Mouse (Mus musculus): ENCODE data around the gene Derl3.
"Not testable (repeated sequence)": the region's sequence is repeated elsewhere in the genome, so short reads cannot be mapped to it uniquely, and the experiment has no call there.

Gene Derl3

GRCm38 (mm10) chr10:75872915-75873542 is 20.2 kb upstream of the Derl3 start:
- peak; percentile 63 for DNase-seq (ENCODE audit: low spot score)

DNA sequence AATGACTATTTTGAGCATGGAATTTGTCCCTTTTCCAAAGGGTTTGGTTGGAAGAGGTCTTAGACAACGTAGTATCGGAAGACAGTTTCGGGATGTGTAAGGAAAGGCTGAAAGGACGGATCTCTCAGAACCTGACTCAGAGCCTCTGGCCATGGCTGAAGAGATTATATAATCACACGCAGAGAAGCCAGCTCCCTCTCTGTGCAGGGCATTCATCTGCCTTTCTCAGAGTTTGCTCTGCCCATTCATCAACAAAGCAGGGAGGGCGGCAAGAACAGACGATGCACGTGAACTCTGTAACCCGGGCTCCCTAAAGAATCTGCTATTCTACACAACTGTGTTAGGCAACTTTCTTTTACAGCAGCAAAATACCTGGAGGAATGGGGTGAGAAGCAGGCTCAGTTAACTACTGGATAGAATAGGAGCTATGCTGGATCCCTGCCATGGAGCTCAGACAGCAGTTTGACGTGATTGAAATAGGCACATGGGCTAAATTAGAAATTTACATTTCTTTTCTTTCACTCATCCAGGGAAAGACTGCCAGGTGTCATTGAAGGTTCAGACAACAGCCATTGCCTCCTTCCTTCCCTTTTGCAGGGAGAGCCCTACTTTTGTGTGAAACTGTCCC is 19.6 kb upstream of the Derl3 start:
- no peak for DNase-seq (ENCODE audit: low spot score)

DNA sequence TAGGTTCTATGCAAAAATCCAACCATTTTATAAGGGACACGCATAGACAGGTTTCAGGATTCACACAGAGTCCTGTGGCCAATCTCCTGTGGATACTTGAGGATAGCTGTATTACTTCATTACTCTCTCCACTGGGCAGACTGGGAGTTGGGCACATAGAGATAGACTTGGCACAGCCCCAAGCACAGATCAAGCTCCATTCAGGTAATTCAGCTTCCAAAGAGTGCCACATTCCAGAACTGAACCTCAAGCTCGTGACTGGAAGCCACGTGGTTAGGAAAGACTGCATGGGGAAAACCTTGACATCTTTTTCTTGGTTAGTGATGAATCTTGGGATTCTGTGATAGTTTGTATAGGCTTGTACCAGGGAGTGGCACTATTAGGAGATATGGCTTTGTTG is 14.4 kb upstream of the Derl3 start:
- no peak for DNase-seq (ENCODE audit: low spot score)

- no peak for DNase-seq (ENCODE audit: low spot score)
Observed at GRCm38 (mm10) chr10:75880351-75880750, 12.9 kb upstream of the Derl3 start.

- no peak for DNase-seq (ENCODE audit: low spot score)
Observed at GRCm38 (mm10) chr10:75880771-75881577, 12.2 kb upstream of the Derl3 start.

DNA sequence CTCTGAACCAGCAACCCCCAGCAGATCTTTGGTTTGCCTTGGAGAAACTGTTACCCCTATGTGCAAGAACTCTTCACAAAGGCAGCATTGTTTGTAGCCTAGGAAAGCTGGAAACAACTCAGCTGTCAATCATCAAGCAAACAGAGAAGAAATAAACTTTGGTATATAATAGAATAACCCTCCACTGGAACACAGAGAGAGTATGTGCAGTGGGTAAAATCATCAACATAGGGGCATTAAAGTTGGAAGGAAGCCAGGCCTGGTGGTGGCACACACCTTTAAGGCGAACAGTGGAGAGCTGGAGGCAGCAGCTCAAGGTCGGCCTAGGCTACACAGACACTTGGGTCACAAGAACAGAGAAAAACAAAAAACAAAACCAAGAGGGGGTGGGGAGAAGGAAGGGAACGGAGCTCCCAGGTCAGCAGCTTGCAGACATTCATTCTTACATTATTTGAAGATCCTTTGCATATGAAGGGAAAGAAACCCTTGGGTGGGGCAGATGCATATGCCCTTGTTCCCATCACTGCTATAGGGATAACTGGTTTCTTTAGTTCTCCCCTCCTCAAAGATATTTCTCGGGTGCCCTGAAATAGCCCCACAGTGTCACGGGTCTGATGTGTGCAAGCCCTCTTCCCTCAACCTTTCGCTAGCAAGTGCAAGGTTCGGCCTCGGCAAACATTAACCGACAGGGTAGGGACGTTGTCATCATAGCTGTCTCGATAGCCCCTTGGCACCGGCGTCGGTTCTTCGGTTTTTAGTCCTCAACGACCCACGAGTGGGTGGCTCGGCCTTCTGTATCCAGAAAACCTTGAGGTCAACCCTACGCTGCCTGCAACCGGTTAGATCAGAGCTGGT is 11.4 kb upstream of the Derl3 start:
- no peak for DNase-seq (ENCODE audit: low spot score)

GRCm38 (mm10) chr10:75882433-75883231 is 10.6 kb upstream of the Derl3 start:
- no peak for DNase-seq (ENCODE audit: low spot score)

GRCm38 (mm10) chr10:75883232-75883552 is 10.0 kb upstream of the Derl3 start:
- DNase-seq (ENCODE audit: low spot score), result peak; percentile 65

DNA sequence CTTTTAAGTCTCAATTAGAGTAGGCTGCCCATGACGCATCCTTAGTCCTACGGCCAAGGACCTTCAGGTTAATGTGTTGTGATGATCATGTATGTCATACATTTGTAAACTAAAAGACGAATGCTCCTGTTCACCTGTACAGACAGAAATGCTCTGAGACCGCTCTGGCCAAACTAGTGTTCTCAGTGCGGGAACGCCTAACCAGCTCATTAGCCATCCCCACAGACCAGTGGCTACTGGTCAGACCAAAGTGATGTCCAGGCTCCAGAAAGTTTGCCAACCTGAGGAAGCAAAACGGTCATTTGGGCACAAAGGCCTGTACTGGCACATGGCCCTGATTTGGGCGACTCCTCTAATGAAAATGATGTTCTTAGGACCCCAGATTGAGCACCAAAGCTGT is 8.5 kb upstream of the Derl3 start:
- DNase-seq (ENCODE audit: low spot score), result no peak

GRCm38 (mm10) chr10:75887504-75887903 is 5.7 kb upstream of the Derl3 start:
- not testable (repeated sequence) for DNase-seq (ENCODE audit: low spot score)

- no peak for DNase-seq (ENCODE audit: low spot score)
Observed at GRCm38 (mm10) chr10:75889406-75890153, 3.6 kb upstream of the Derl3 start.

DNA sequence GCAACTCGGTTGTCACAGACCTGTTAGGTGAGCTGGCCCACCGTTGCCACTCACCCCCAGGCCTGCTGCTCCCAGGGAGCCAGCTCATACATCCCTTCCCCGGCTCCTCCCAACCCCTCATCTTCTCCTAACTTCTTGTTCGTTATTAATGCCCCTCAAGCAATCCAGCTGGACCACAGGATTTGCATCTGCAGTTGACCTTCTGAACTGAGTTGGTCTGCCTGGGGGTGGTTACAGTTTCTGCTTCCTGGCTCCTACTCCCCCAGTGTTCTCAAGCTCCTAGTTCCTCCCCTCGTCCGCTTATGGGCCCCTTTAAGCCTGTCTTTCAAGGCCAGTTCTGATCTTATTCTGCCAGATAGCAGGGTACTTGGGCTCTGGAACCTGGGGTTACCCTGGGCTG is 1.4 kb downstream of the Derl3 start:
- DNase-seq (ENCODE audit: low spot score), result no peak

DNA sequence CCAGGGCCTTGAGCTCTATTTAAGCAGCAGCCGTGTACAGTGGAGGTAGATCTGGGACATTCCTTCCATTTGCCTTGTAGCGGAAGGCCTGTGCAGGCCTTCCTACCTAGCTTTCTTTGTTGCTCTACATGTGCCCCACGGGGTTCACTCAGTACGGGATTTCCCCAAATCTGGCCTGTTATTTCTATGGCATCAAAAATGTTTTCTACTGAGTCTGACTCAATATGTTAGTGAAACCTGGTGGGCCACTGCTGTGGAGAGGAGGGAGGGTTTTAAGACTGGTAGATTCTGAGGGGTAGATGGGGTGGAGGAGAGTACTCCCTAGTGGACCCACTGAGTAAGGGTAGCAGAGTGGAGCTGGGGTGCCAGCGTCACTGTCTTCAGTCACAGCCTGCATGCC is 2.5 kb downstream of the Derl3 start:
- DNase-seq (ENCODE audit: low spot score), result no peak

GRCm38 (mm10) chr10:75896208-75896607 is 3.0 kb downstream of the Derl3 start:
- DNase-seq (ENCODE audit: low spot score), result no peak

GRCm38 (mm10) chr10:75897373-75897772 is 4.2 kb downstream of the Derl3 start:
- peak; percentile 66 for DNase-seq (ENCODE audit: low spot score)

DNA sequence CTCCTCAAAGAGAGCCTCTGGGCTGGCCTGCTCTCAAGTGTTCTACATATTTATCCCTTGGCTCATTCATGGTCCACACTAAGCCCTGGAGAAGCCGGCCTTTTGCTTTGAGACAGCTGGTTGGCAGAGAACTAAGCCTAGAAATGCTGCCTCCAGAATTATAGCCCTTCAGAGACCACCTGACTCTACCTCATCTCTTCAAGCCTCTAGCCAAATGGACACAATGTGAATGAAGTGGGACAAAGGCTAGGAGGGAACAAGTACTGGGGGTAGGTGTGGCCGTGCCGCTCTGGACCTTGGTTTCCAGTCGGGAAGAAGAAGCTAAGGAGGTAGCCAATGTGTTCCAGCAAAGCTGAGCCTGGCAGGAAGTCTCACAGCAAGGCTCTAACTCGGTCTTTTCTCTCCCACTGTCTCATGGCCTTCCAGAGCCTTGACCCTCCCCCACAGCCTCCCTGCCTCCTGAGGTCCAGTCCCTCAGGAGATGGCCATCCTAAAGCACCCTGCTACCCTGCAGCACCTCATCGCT is 4.9 kb downstream of the Derl3 start:
- no peak for DNase-seq (ENCODE audit: low spot score)

DNA sequence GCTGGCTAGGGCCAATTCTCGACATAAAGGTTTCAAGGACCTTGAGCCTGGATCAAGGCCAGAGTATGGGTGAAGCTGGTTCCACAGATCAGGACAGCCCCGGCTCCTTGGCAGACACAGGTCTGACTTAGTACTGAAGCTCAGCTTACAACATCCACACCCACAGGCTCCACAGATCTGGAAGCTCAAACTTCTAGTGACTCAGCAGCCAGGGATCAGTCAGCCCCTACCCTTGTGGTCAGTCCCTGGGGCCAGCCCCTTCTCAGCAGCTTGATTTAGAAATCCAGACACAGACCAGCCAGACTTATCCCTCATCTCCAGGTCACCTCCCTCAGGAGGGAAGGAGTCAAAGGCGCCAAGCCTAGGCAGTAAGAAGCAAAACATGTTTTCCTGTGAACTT is 5.6 kb downstream of the Derl3 start:
- DNase-seq (ENCODE audit: low spot score), result no peak

DNA sequence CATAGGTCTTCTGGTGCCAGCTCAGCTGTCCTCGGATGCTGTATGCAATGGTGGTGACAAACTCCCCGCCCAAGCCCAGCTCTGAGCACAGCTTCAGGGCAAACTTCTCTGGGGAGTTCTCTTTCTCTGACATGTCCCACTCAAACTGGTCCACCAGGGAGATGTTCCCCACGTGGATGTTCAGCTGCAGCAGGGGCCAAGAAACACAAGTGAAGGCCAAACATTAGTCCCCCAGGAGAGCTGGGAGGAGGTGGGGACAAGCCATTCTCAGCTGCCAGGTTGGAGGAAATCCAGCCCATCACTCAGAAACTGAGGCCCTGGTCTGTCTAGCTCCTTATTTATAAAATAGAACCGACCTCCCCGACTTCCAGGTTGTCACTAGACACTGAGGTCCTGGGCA is 11.2 kb downstream of the Derl3 start:
- DNase-seq (ENCODE audit: low spot score), result no peak

GRCm38 (mm10) chr10:75906882-75907281 is 13.7 kb downstream of the Derl3 start:
- no peak for DNase-seq (ENCODE audit: low spot score)

DNA sequence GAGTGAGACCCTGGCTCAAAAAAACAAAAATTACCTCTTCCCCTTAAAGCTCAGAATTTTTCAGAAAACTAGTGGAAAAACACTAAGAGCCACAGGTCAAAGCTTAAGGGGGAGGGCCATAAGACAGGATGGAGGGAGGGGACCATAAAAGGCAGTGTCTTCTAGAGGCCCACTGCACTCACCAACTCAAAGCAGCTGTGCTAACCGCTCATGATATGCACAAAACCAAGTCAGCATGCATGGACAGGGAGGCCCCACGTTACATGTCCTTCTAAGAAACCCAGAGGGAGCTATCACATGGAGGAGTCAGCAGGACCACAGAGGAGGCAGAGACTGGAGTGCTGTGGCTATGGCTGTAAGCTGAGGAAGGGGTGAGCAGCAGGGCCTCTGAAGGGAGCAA is 17.5 kb downstream of the Derl3 start:
- no peak for DNase-seq (ENCODE audit: low spot score)

All from urinary bladder, postnatal 25 days (tissue).